Mouse (Mus musculus): ENCODE data around the gene Inhba. TPM values are rescaled to one million over a fixed set of nuclear protein-coding genes. Genes with fewer than 3 reads are reported as not detected.

The Inhba gene
- total and polyA plus RNA-seq, 3 experiments = not detected

GRCm38 (mm10) chr13:15985761-15986160, 25.9 kb upstream of the Inhba start:
- no peaks in the 10 kb centered on the region for H3K4me1 ChIP-seq (ENCODE audit: control insufficient read depth in 1 of 2, insufficient read depth in 2 of 2)
- no peaks in the 10 kb centered on the region for H3K27me3 ChIP-seq (replicated peaks)
- peak; percentile 26 for DNase-seq (ENCODE audit: extremely low read depth)
- H3K9ac ChIP-seq (ENCODE audit: insufficient read depth, low read depth) = no peak overlapping the region
- H3K4me2 ChIP-seq (ENCODE audit: insufficient read depth, low read depth, poor library complexity, severe bottlenecking) = no peak overlapping the region
- no peaks in the 10 kb centered on the region for H3K36me3 ChIP-seq (replicated peaks in 1 of 2; ENCODE audit: control insufficient read depth in 1 of 2, insufficient read depth in 1 of 2, low read length in 1 of 2)
- H3K4me3 ChIP-seq (replicated peaks in 1 of 3; ENCODE audit: low read depth in 2 of 3, low read length in 2 of 3, poor library complexity in 1 of 3) = no peak overlapping the region
- no peaks in the 10 kb centered on the region for H3K79me2 ChIP-seq (replicated peaks; ENCODE audit: control insufficient read depth, extremely low read depth, insufficient read depth, poor library complexity, severe bottlenecking)
- in situ Hi-C loops (cut with MboI; ENCODE audit: low pct_ligation_motif_present, low pct_unique_long_range_greater_than_20kb, low sequenced_read_pairs) = no loop called here
- TF ChIP-seq ELF1 (IDR thresholded peaks at IDR 0.05; ENCODE audit: low read depth, low read length) = no peak
- TF ChIP-seq CTCF (conservative IDR thresholded peaks at IDR 0.05 in 1 of 2, IDR thresholded peaks at IDR 0.05 in 1 of 2; ENCODE audit: low read depth in 2 of 2, low read length in 2 of 2) = peak in 1 of 2 experiments; percentile 65; a peak in 2 of 4 replicates
- peak; percentile 42 for TF ChIP-seq SMC3 (IDR thresholded peaks at IDR 0.05; ENCODE audit: low read depth, low read length)
- peak; percentile 76 for TF ChIP-seq RAD21 (IDR thresholded peaks at IDR 0.05; ENCODE audit: low read depth, low read length)
- H3K27ac ChIP-seq (ENCODE audit: insufficient read depth, low read depth) = no peak overlapping the region
- no peaks in the 10 kb centered on the region for H3K9me3 ChIP-seq (replicated peaks; ENCODE audit: low read length)
- dilution Hi-C loops (cut with MboI; ENCODE audit: extremely low pct_ligation_motif_present, extremely low pct_unique_long_range_greater_than_20kb, low sequenced_read_pairs) = no loop called here

GRCm38 (mm10) chr13:15986172-15986571, 25.5 kb upstream of the Inhba start:
- H3K9ac ChIP-seq (ENCODE audit: insufficient read depth, low read depth) = no peak overlapping the region
- H3K4me2 ChIP-seq (ENCODE audit: insufficient read depth, low read depth, poor library complexity, severe bottlenecking) = no peak overlapping the region
- H3K36me3 ChIP-seq (replicated peaks in 1 of 2; ENCODE audit: control insufficient read depth in 1 of 2, insufficient read depth in 1 of 2, low read length in 1 of 2) = no peaks in the 10 kb centered on the region
- H3K4me1 ChIP-seq (ENCODE audit: control insufficient read depth in 1 of 2, insufficient read depth in 2 of 2) = no peaks in the 10 kb centered on the region
- in situ Hi-C loops (cut with MboI; ENCODE audit: low pct_ligation_motif_present, low pct_unique_long_range_greater_than_20kb, low sequenced_read_pairs) (no loop called here), dilution Hi-C loops (cut with MboI; ENCODE audit: extremely low pct_ligation_motif_present, extremely low pct_unique_long_range_greater_than_20kb, low sequenced_read_pairs) (no loop called here)
- no peak overlapping the region for H3K27ac ChIP-seq (ENCODE audit: insufficient read depth, low read depth)
- H3K4me3 ChIP-seq (replicated peaks in 1 of 3; ENCODE audit: low read depth in 2 of 3, low read length in 2 of 3, poor library complexity in 1 of 3) = no peak overlapping the region
- H3K9me3 ChIP-seq (replicated peaks; ENCODE audit: low read length) = no peaks in the 10 kb centered on the region
- no peak for DNase-seq (ENCODE audit: extremely low read depth)
- TF ChIP-seq EP300 (IDR thresholded peaks at IDR 0.05; ENCODE audit: low read length) = no peak
- no peak for TF ChIP-seq USF2 (conservative IDR thresholded peaks at IDR 0.05; ENCODE audit: low read depth, low read length)
- no peak for TF ChIP-seq IRF4 (IDR thresholded peaks at IDR 0.05; ENCODE audit: low read depth, low read length)
- no peak for TF ChIP-seq NELFE (IDR thresholded peaks at IDR 0.05; ENCODE audit: low read depth, low read length)
- no peak for TF ChIP-seq MYC (IDR thresholded peaks at IDR 0.05; ENCODE audit: low read depth, low read length)
- TF ChIP-seq JUN (IDR thresholded peaks at IDR 0.05; ENCODE audit: insufficient read depth, low read depth, low read length) = no peak
- no peak for TF ChIP-seq CTCF (conservative IDR thresholded peaks at IDR 0.05 in 1 of 2, IDR thresholded peaks at IDR 0.05 in 1 of 2; ENCODE audit: low read depth in 2 of 2, low read length in 2 of 2)
- H3K79me2 ChIP-seq (replicated peaks; ENCODE audit: control insufficient read depth, extremely low read depth, insufficient read depth, poor library complexity, severe bottlenecking) = no peaks in the 10 kb centered on the region
- no peaks in the 10 kb centered on the region for H3K27me3 ChIP-seq (replicated peaks)

- in situ Hi-C loops (cut with MboI; ENCODE audit: low pct_ligation_motif_present, low pct_unique_long_range_greater_than_20kb, low sequenced_read_pairs) (no loop called here), dilution Hi-C loops (cut with MboI; ENCODE audit: extremely low pct_ligation_motif_present, extremely low pct_unique_long_range_greater_than_20kb, low sequenced_read_pairs) (no loop called here)
- Histone ChIP-seq H3K4me3 (replicated peaks in 1 of 3; ENCODE audit: low read depth in 2 of 3, low read length in 2 of 3, poor library complexity in 1 of 3) (no peak overlapping the region), H3K9ac (ENCODE audit: insufficient read depth, low read depth) (no peak overlapping the region), H3K79me2 (replicated peaks; ENCODE audit: control insufficient read depth, extremely low read depth, insufficient read depth, poor library complexity, severe bottlenecking) (no peaks in the 10 kb centered on the region), H3K4me1 (ENCODE audit: control insufficient read depth in 1 of 2, insufficient read depth in 2 of 2) (no peaks in the 10 kb centered on the region), H3K27ac (ENCODE audit: insufficient read depth, low read depth) (no peak overlapping the region), H3K9me3 (replicated peaks; ENCODE audit: low read length) (no peaks in the 10 kb centered on the region), H3K36me3 (replicated peaks in 1 of 2; ENCODE audit: control insufficient read depth in 1 of 2, insufficient read depth in 1 of 2, low read length in 1 of 2) (no peaks in the 10 kb centered on the region), H3K27me3 (replicated peaks) (no peaks in the 10 kb centered on the region), H3K4me2 (ENCODE audit: insufficient read depth, low read depth, poor library complexity, severe bottlenecking) (no peak overlapping the region)
- no peak for DNase-seq (ENCODE audit: extremely low read depth)
- TF ChIP-seq MEF2A (IDR thresholded peaks at IDR 0.05; ENCODE audit: borderline replicate concordance, low read depth, low read length) = no peak
- no peak for TF ChIP-seq ELF1 (IDR thresholded peaks at IDR 0.05; ENCODE audit: low read depth, low read length)
- TF ChIP-seq HCFC1 (IDR thresholded peaks at IDR 0.05; ENCODE audit: low read depth, low read length) = no peak
Observed at GRCm38 (mm10) chr13:15995314-15995713, 16.3 kb upstream of the Inhba start.

All from CH12.LX (cell line).